Mouse (Mus musculus) spleen, adult 2 months (tissue): Measurements from ENCODE around the gene Kdm1a.

Experiments used
- CTCF ChIP-seq: fragments of 200-500 bp; IDR thresholded peaks from 2 replicates; pipeline ENCODE4 v1.5.1; 2011; ENCODE audit warnings: mild to moderate bottlenecking, inconsistent platforms; ENCODE audit not compliant: insufficient read depth, insufficient read length, insufficient replicate concordance; ENCODE audit errors: extremely low read depth
- POLR2A ChIP-seq: fragments of 200-500 bp; IDR thresholded peaks from 2 replicates; pipeline ENCODE4 v1.6.1; 2011; ENCODE audit warnings: low read depth, low read length, inconsistent platforms

- TF ChIP-seq CTCF (no peak), POLR2A (no peak)
These were observed 84.4 kb downstream of the Kdm1a start for GRCm38 (mm10) chr4:136518141-136518540.
